Mouse (Mus musculus) myocyte (in vitro differentiated cells): ENCODE data around the gene Gm45618.

Experiments used
- CEBPB ChIP-seq: IDR thresholded peaks from 2 replicates; pipeline ENCODE4 v1.6.1; 2011; ENCODE audit warnings: mild to moderate bottlenecking, moderate library complexity; ENCODE audit not compliant: poor library complexity, insufficient read depth, severe bottlenecking
- MYOG ChIP-seq, 3 experiments: IDR thresholded peaks; one replicate each; pipeline ENCODE4 v1.6.1; 2011; ENCODE audit warnings: control low read depth in 2 of 3, low read depth in 2 of 3, mild to moderate bottlenecking in 2 of 3; ENCODE audit not compliant: insufficient read length in 2 of 3, control insufficient read depth in 1 of 3, insufficient read depth in 1 of 3
- POLR2A ChIP-seq: IDR thresholded peaks from one replicate; pipeline ENCODE4 v1.6.1; 2011; ENCODE audit warnings: low read depth, mild to moderate bottlenecking, control low read depth, moderate library complexity; ENCODE audit not compliant: insufficient read length
- REST ChIP-seq: IDR thresholded peaks from one replicate; pipeline ENCODE4 v1.6.1; 2011; ENCODE audit warnings: mild to moderate bottlenecking, control low read depth, moderate library complexity; ENCODE audit not compliant: insufficient read depth, insufficient read length
- SRF ChIP-seq: IDR thresholded peaks from one replicate; pipeline ENCODE4 v1.6.1; 2011; ENCODE audit warnings: low read depth; ENCODE audit not compliant: control insufficient read depth, insufficient read length
- TCF12 ChIP-seq: IDR thresholded peaks from one replicate; pipeline ENCODE4 v1.6.1; 2011; ENCODE audit warnings: mild to moderate bottlenecking, control low read depth; ENCODE audit not compliant: poor library complexity, insufficient read depth, severe bottlenecking
- TCF3 ChIP-seq: IDR thresholded peaks from one replicate; pipeline ENCODE4 v1.6.1; 2011; ENCODE audit warnings: low read depth, control low read depth; ENCODE audit not compliant: insufficient read length
- USF1 ChIP-seq: IDR thresholded peaks from one replicate; pipeline ENCODE4 v1.6.1; 2011; ENCODE audit warnings: low read depth, mild to moderate bottlenecking, control low read depth, moderate library complexity

- TF ChIP-seq POLR2A (no peak), REST (no peak), MYOG (IDR thresholded peaks at IDR 0.05; ENCODE audit: control insufficient read depth in 1 of 3, insufficient read depth in 1 of 3, insufficient read length in 2 of 3, low read depth in 2 of 3) (no peak), TCF12 (no peak), USF1 (no peak), TCF3 (no peak), SRF (no peak), CEBPB (no peak)
These were observed 20.2 kb upstream of the Gm45618 start for GRCm38 (mm10) chr7:142140696-142141095.
